Mouse (Mus musculus): ENCODE results near the gene Gsg1l2. TPM values are rescaled to one million over a fixed set of nuclear protein-coding genes. Genes with fewer than 3 reads are reported as not detected.
A peak's percentile ranks its signal among the peaks of the same experiment; 100 is the strongest.

The Gsg1l2 gene
- polyA plus RNA-seq, 1 experiment from 2014 or later = not detected

GRCm38 (mm10) chr11:67772577-67772976, 1.8 kb upstream of the Gsg1l2 start:
- Histone ChIP-seq H3K4me1 (no peaks in the 10 kb centered on the region), H3K27ac (no peak overlapping the region), H3K27me3 (ENCODE audit: insufficient read depth, poor library complexity, severe bottlenecking) (0 out of 2 replicates have a peak, but pooled peaks cover 9% of the 10 kb centered on the region), H3K36me3 (no peaks in the 10 kb centered on the region), H3K9me3 (no peaks in the 10 kb centered on the region), H3K4me3 (no peak overlapping the region)
- no peak for DNase-seq (ENCODE audit: low spot score)
- 26% methylated on average over 8 of the region's 8 CpGs for WGBS

GRCm38 (mm10) chr11:67790182-67790581, 15.8 kb downstream of the Gsg1l2 start:
- Histone ChIP-seq H3K4me1 (peaks cover 17% of the 10 kb centered on the region), H3K27me3 (ENCODE audit: insufficient read depth, poor library complexity, severe bottlenecking) (no peaks in the 10 kb centered on the region), H3K4me3 (no peak overlapping the region), H3K9me3 (no peaks in the 10 kb centered on the region), H3K27ac (peak overlapping the region; percentile 81), H3K36me3 (no peaks in the 10 kb centered on the region)
- peak; percentile 83 for DNase-seq (ENCODE audit: low spot score)
- WGBS = 43% methylated on average over 11 of the region's 11 CpGs

GRCm38 (mm10) chr11:67797931-67798330, 23.5 kb downstream of the Gsg1l2 start, which contains the start of gene Dhrs7c:
TSS of gene Dhrs7c (plus strand) at chr11:67798187.
- DNase-seq (ENCODE audit: low spot score) = no peak
- H3K36me3 ChIP-seq = no peaks in the 10 kb centered on the region
- H3K27ac ChIP-seq = no peak within 1 kb of the TSS
- no peaks in the 10 kb centered on the region for H3K9me3 ChIP-seq
- WGBS = 69% methylated on average over 7 of the region's 7 CpGs
- H3K27me3 ChIP-seq (ENCODE audit: insufficient read depth, poor library complexity, severe bottlenecking) = no peaks in the 10 kb centered on the region
- H3K4me1 ChIP-seq = peaks cover 13% of the 10 kb centered on the region; the same call in 1 of the 2 replicates
- no peak within 1 kb of the TSS for H3K4me3 ChIP-seq

- H3K9me3 ChIP-seq = no peaks in the 10 kb centered on the region
- H3K27ac ChIP-seq = no peak overlapping the region
- no peaks in the 10 kb centered on the region for H3K36me3 ChIP-seq
- H3K4me1 ChIP-seq = peaks cover 13% of the 10 kb centered on the region; the same call in 1 of the 2 replicates
- DNase-seq (ENCODE audit: low spot score) = no peak
- no peak overlapping the region for H3K4me3 ChIP-seq
- H3K27me3 ChIP-seq (ENCODE audit: insufficient read depth, poor library complexity, severe bottlenecking) = no peaks in the 10 kb centered on the region
Observed at GRCm38 (mm10) chr11:67800130-67800723, 25.8 kb downstream of the Gsg1l2 start.

GRCm38 (mm10) chr11:67801169-67801568, 26.8 kb downstream of the Gsg1l2 start:
- DNase-seq (ENCODE audit: low spot score) = no peak
- H3K27me3 ChIP-seq (ENCODE audit: insufficient read depth, poor library complexity, severe bottlenecking) = no peaks in the 10 kb centered on the region
- H3K36me3 ChIP-seq = no peaks in the 10 kb centered on the region
- no peak overlapping the region for H3K27ac ChIP-seq
- H3K4me1 ChIP-seq = peaks cover 13% of the 10 kb centered on the region; the same call in 1 of the 2 replicates
- no peaks in the 10 kb centered on the region for H3K9me3 ChIP-seq
- H3K4me3 ChIP-seq = no peak overlapping the region
- 66% methylated on average over 8 of the region's 8 CpGs for WGBS

- no peaks in the 10 kb centered on the region for H3K9me3 ChIP-seq
- H3K27ac ChIP-seq = no peak overlapping the region
- DNase-seq (ENCODE audit: low spot score) = no peak
- 85% methylated on average over 1 of the region's 1 CpGs for WGBS
- H3K27me3 ChIP-seq (ENCODE audit: insufficient read depth, poor library complexity, severe bottlenecking) = no peaks in the 10 kb centered on the region
- no peaks in the 10 kb centered on the region for H3K36me3 ChIP-seq
- peaks cover 8% of the 10 kb centered on the region; the same call in 1 of the 2 replicates for H3K4me1 ChIP-seq
- H3K4me3 ChIP-seq = no peak overlapping the region
Observed at GRCm38 (mm10) chr11:67805538-67805937, 31.1 kb downstream of the Gsg1l2 start.

- H3K27ac ChIP-seq = no peak overlapping the region
- H3K36me3 ChIP-seq = no peaks in the 10 kb centered on the region
- DNase-seq (ENCODE audit: low spot score) = no peak
- WGBS = 77% methylated on average over 11 of the region's 11 CpGs
- H3K27me3 ChIP-seq (ENCODE audit: insufficient read depth, poor library complexity, severe bottlenecking) = no peaks in the 10 kb centered on the region
- 0 out of 2 replicates have a peak, but pooled peaks cover 6% of the 10 kb centered on the region for H3K4me1 ChIP-seq
- H3K9me3 ChIP-seq = no peaks in the 10 kb centered on the region
- no peak overlapping the region for H3K4me3 ChIP-seq
Observed at GRCm38 (mm10) chr11:67806832-67807597, 32.6 kb downstream of the Gsg1l2 start.

- Histone ChIP-seq H3K36me3 (no peaks in the 10 kb centered on the region), H3K4me1 (0 out of 2 replicates have a peak, but pooled peaks cover 6% of the 10 kb centered on the region), H3K27me3 (ENCODE audit: insufficient read depth, poor library complexity, severe bottlenecking) (no peaks in the 10 kb centered on the region), H3K4me3 (no peak overlapping the region), H3K27ac (no peak overlapping the region), H3K9me3 (no peaks in the 10 kb centered on the region)
- no peak for DNase-seq (ENCODE audit: low spot score)
- 70% methylated on average over 5 of the region's 5 CpGs for WGBS
Observed at GRCm38 (mm10) chr11:67808051-67808450, 33.6 kb downstream of the Gsg1l2 start.

GRCm38 (mm10) chr11:67811535-67811934, 37.1 kb downstream of the Gsg1l2 start:
- Histone ChIP-seq H3K4me3 (no peak overlapping the region), H3K27ac (no peak overlapping the region), H3K9me3 (no peaks in the 10 kb centered on the region), H3K4me1 (0 out of 2 replicates have a peak, but pooled peaks cover 6% of the 10 kb centered on the region), H3K27me3 (ENCODE audit: insufficient read depth, poor library complexity, severe bottlenecking) (no peaks in the 10 kb centered on the region), H3K36me3 (no peaks in the 10 kb centered on the region)
- no peak for DNase-seq (ENCODE audit: low spot score)
- WGBS = 72% methylated on average over 6 of the region's 6 CpGs

GRCm38 (mm10) chr11:67819604-67820003, 45.2 kb downstream of the Gsg1l2 start:
- peaks cover 7% of the 10 kb centered on the region; the same call in 1 of the 2 replicates for H3K4me1 ChIP-seq
- WGBS = 17% methylated on average over 5 of the region's 5 CpGs
- H3K4me3 ChIP-seq = peak overlapping the region; percentile 46; the same call in 1 of the 2 replicates
- no peak for DNase-seq (ENCODE audit: low spot score)
- H3K27ac ChIP-seq = peak overlapping the region; percentile 52; the same call in 1 of the 2 replicates
- no peaks in the 10 kb centered on the region for H3K27me3 ChIP-seq (ENCODE audit: insufficient read depth, poor library complexity, severe bottlenecking)
- no peaks in the 10 kb centered on the region for H3K36me3 ChIP-seq
- H3K9me3 ChIP-seq = no peaks in the 10 kb centered on the region

GRCm38 (mm10) chr11:67820221-67820620, 45.8 kb downstream of the Gsg1l2 start:
- no peak overlapping the region; the same call in 1 of the 2 replicates for H3K27ac ChIP-seq
- no peaks in the 10 kb centered on the region for H3K9me3 ChIP-seq
- WGBS = 21% methylated on average over 4 of the region's 4 CpGs
- no peaks in the 10 kb centered on the region for H3K36me3 ChIP-seq
- DNase-seq (ENCODE audit: low spot score) = no peak
- no peak overlapping the region for H3K4me3 ChIP-seq
- peaks cover 10% of the 10 kb centered on the region for H3K4me1 ChIP-seq
- no peaks in the 10 kb centered on the region for H3K27me3 ChIP-seq (ENCODE audit: insufficient read depth, poor library complexity, severe bottlenecking)

- DNase-seq (ENCODE audit: low spot score) = no peak
- 78% methylated on average over 6 of the region's 6 CpGs for WGBS
- no peak overlapping the region for H3K27ac ChIP-seq
Observed at GRCm38 (mm10) chr11:67821560-67821959, 47.2 kb downstream of the Gsg1l2 start.

More at GRCm38 (mm10) chr11:67821560-67821959, 47.2 kb downstream of the Gsg1l2 start:
- Histone ChIP-seq H3K27me3 (ENCODE audit: insufficient read depth, poor library complexity, severe bottlenecking) (no peaks in the 10 kb centered on the region), H3K36me3 (no peaks in the 10 kb centered on the region), H3K9me3 (no peaks in the 10 kb centered on the region), H3K4me1 (peaks cover 19% of the 10 kb centered on the region), H3K4me3 (no peak overlapping the region)
